Mouse (Mus musculus): Measurements from ENCODE around the gene Acot7. TPM values are rescaled to one million over a fixed set of nuclear protein-coding genes. Genes with fewer than 3 reads are reported as not detected.

The Acot7 gene
- total and polyA plus RNA-seq, 2 experiments from 2014 or later = 249 to 488 TPM

DNA sequence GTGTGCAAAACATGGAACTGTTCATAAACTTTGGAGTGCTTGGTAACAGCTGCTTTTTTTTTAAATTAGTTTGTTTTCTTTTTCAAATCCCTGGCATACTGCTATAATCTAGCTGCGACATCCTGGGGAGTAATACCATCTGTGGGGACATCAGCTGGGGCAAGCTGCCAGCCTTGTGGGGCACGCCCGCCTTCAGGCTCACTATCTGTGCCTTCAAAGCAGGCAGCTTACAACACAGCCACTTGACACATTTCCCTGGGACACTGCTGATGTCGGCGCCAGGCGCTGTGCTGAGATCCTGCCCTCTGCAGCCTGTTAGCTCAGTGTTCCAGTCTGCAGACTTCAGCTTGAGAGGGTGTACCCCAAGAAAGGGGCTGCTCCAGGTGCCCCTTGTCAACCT lies 79.1 kb downstream of the Acot7 start:
- no peaks in the 10 kb centered on the region for H3K27me3 ChIP-seq (ENCODE audit: insufficient read depth, low read length)
- H3K4me2 ChIP-seq (ENCODE audit: low read depth, low read length) = no peak overlapping the region
- H3K36me3 ChIP-seq (ENCODE audit: insufficient read depth, low read length) = peaks cover 12% of the 10 kb centered on the region; the same call in 1 of the 2 replicates
- 24% methylated on average over 6 of the region's 6 CpGs for WGBS
- H3K4me1 ChIP-seq (ENCODE audit: insufficient read depth, low read length) = no peaks in the 10 kb centered on the region; the same call in 1 of the 2 replicates
- peak; percentile 35; the same call in 1 of the 2 replicates for ATAC-seq
- peak; percentile 67 for DNase-seq (ENCODE audit: low spot score)
- no peak for TF ChIP-seq CTCF (IDR thresholded peaks at IDR 0.05; ENCODE audit: low read depth)
- H3K9me3 ChIP-seq (ENCODE audit: low read length) = no peaks in the 10 kb centered on the region
- no peak overlapping the region for H3K27ac ChIP-seq
- no peak overlapping the region for H3K9ac ChIP-seq (replicated peaks; ENCODE audit: low read length)
- no peak overlapping the region for H3K4me3 ChIP-seq (ENCODE audit: low read length)

DNA sequence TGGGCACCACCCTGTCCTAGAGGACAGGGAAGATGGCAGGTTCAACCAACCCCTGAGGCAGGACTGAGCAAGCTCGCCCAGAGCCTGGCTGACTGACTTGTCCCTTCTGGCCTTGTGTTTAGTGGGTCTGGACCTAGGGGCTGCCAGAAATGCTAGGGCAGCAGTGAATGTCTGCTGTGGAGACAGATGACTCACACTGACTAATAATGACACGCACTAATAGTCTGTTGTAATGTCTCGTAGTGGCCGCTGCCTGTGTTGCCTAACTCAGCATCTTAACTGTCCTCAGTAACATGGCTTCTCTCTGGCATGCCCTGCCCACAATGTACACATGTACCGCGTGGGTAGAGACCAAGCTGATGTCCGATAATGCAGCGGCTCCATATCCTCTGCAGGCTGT lies 82.5 kb downstream of the Acot7 start:
- no peak overlapping the region for H3K27ac ChIP-seq
- H3K4me2 ChIP-seq (ENCODE audit: low read depth, low read length) = no peak overlapping the region
- H3K4me1 ChIP-seq (ENCODE audit: insufficient read depth, low read length) = peaks cover 6% of the 10 kb centered on the region
- no peaks in the 10 kb centered on the region for H3K9me3 ChIP-seq (ENCODE audit: low read length)
- H3K36me3 ChIP-seq (ENCODE audit: insufficient read depth, low read length) = peaks cover 12% of the 10 kb centered on the region; the same call in 1 of the 2 replicates
- 90% methylated on average over 8 of the region's 8 CpGs for whole genome bisulfite sequencing
- no peak for TF ChIP-seq CTCF (IDR thresholded peaks at IDR 0.05; ENCODE audit: low read depth)
- ATAC-seq = no peak
- no peak overlapping the region for H3K4me3 ChIP-seq (ENCODE audit: low read length)
- no peak for DNase-seq (ENCODE audit: low spot score)
- no peaks in the 10 kb centered on the region for H3K27me3 ChIP-seq (ENCODE audit: insufficient read depth, low read length)
- H3K9ac ChIP-seq (replicated peaks; ENCODE audit: low read length) = no peak overlapping the region

DNA sequence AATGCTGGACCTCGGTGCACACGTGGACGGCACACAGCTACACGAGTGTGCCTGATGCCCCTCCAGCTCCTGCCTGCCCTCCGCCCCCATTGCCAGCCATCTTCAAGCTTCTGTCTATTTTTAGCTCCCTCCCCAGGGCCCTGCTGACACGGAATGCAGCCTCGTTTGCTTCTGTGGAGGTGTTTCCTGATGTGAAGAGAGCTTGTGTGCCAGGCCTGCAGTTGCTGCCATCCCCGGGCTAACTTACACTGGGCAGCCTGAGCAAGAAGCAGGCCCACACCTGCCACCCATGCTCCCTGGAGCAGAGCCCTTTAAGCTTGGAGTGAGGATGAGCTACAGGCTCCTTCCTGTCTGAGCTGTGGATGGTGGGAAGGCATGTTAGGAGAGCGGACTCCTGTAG lies 84.3 kb downstream of the Acot7 start:
- TF ChIP-seq CTCF (IDR thresholded peaks at IDR 0.05; ENCODE audit: low read depth) = no peak
- no peak for ATAC-seq
- H3K9me3 ChIP-seq (ENCODE audit: low read length) = no peaks in the 10 kb centered on the region
- 54% methylated on average over 9 of the region's 9 CpGs for WGBS
- H3K27ac ChIP-seq = peak overlapping the region; percentile 33; the same call in 1 of the 2 replicates
- DNase-seq (ENCODE audit: low spot score) = peak; percentile 53
- peaks cover 12% of the 10 kb centered on the region; the same call in 1 of the 2 replicates for H3K36me3 ChIP-seq (ENCODE audit: insufficient read depth, low read length)
- H3K4me2 ChIP-seq (ENCODE audit: low read depth, low read length) = no peak overlapping the region
- no peaks in the 10 kb centered on the region for H3K27me3 ChIP-seq (ENCODE audit: insufficient read depth, low read length)
- H3K9ac ChIP-seq (replicated peaks; ENCODE audit: low read length) = no peak overlapping the region
- H3K4me3 ChIP-seq (ENCODE audit: low read length) = no peak overlapping the region
- peaks cover 6% of the 10 kb centered on the region for H3K4me1 ChIP-seq (ENCODE audit: insufficient read depth, low read length)

DNA sequence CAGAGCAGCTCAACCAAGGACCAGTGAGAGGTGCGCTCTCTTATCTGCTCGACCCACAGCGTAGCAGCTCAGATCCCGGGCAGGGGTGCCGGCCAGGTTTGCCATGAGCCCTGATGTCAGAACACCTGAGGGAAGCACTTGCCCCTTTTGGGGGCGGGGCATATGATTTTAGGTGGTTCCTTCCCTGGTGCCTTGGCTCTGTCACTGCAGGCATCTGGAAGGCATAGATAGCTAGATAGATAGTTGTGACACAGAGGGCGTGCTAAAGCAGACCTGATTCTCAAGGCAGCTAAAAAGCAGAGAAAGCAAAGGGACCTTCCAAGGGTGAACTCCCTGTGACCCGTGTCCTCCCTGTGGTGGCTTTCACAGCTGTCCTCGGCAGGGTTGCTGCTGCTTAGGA lies 85.2 kb downstream of the Acot7 start:
- Histone ChIP-seq H3K9ac (replicated peaks; ENCODE audit: low read length) (no peak overlapping the region), H3K36me3 (ENCODE audit: insufficient read depth, low read length) (peaks cover 12% of the 10 kb centered on the region; the same call in 1 of the 2 replicates), H3K4me3 (ENCODE audit: low read length) (no peak overlapping the region), H3K27me3 (ENCODE audit: insufficient read depth, low read length) (no peaks in the 10 kb centered on the region), H3K4me1 (ENCODE audit: insufficient read depth, low read length) (peaks cover 6% of the 10 kb centered on the region), H3K27ac (no peak overlapping the region), H3K9me3 (ENCODE audit: low read length) (no peaks in the 10 kb centered on the region), H3K4me2 (ENCODE audit: low read depth, low read length) (no peak overlapping the region)
- no peak for TF ChIP-seq CTCF (IDR thresholded peaks at IDR 0.05; ENCODE audit: low read depth)
- WGBS = 68% methylated on average over 9 of the region's 9 CpGs
- DNase-seq (ENCODE audit: low spot score) = no peak
- no peak for ATAC-seq

DNA sequence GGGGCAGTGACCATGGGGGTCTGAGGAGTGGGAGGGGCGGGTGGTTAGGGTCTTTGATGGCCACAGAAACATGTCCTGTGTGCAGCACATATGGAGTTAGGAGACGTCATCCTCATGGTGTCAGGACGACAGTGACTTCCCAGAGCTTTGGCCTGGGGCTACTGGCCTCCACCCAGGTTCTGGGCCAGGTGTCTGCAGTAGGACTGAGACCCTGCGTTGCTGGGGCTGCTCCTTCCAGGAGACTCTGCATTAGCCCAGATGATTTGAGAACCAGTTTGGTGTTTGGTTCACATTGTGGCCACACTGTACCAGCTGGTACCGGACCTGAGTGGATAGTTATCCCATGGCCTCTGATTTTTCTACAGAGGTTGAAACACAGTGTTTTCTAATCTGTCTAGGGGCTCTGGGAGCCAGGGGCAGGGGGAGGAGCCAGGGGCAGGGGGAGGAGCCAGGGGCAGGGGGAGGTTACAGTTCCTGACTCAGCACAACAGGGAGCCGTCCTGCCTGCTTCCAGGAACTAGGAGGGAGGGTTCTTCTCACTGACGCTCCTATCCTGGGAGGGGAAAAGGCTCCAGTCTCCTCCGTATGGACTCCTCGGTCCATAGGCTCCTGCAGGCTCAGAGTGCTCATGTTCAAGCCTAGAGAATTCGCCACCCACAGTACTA lies 85.7 kb downstream of the Acot7 start:
- peak; percentile 50 for DNase-seq (ENCODE audit: low spot score)

DNA sequence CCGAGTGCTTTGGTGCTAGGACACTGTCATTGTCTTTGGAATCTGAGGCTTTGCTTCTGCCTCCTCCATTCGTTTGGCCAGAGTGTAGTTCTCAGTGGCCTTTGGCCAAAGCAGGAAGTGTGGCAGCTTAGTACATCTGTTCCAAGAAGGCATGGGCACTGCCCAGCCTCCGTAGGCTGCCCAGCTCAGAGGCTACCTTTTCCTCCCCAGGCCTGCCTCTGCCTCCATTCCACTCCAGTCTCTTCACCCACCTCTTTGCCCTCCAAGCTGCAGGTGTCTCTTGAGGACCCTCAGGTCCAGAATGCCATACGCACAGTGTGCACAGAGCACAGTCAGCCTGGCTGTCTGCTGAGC lies 86.2 kb downstream of the Acot7 start:
- H3K4me1 ChIP-seq (ENCODE audit: insufficient read depth, low read length) = peaks cover 6% of the 10 kb centered on the region
- H3K4me2 ChIP-seq (ENCODE audit: low read depth, low read length) = no peak overlapping the region
- no peak for DNase-seq (ENCODE audit: low spot score)
- WGBS = 39% methylated on average over 4 of the region's 4 CpGs
- H3K27ac ChIP-seq = peak overlapping the region; percentile 48; the same call in 1 of the 2 replicates
- H3K36me3 ChIP-seq (ENCODE audit: insufficient read depth, low read length) = peaks cover 12% of the 10 kb centered on the region; the same call in 1 of the 2 replicates
- no peaks in the 10 kb centered on the region for H3K9me3 ChIP-seq (ENCODE audit: low read length)
- no peak for ATAC-seq
- no peak overlapping the region for H3K4me3 ChIP-seq (ENCODE audit: low read length)
- no peaks in the 10 kb centered on the region for H3K27me3 ChIP-seq (ENCODE audit: insufficient read depth, low read length)
- no peak overlapping the region for H3K9ac ChIP-seq (replicated peaks; ENCODE audit: low read length)
- TF ChIP-seq CTCF (IDR thresholded peaks at IDR 0.05; ENCODE audit: low read depth) = no peak

More for the DNA sequence above, 85.7 kb downstream of the Acot7 start:
- H3K9ac ChIP-seq (replicated peaks; ENCODE audit: low read length) = no peak overlapping the region
- peaks cover 6% of the 10 kb centered on the region for H3K4me1 ChIP-seq (ENCODE audit: insufficient read depth, low read length)
- H3K4me3 ChIP-seq (ENCODE audit: low read length) = no peak overlapping the region
- H3K27ac ChIP-seq = peak overlapping the region; percentile 48; the same call in 1 of the 2 replicates
- H3K27me3 ChIP-seq (ENCODE audit: insufficient read depth, low read length) = no peaks in the 10 kb centered on the region
- TF ChIP-seq CTCF (IDR thresholded peaks at IDR 0.05; ENCODE audit: low read depth) = no peak
- 28% methylated on average over 10 of the region's 10 CpGs for WGBS
- H3K36me3 ChIP-seq (ENCODE audit: insufficient read depth, low read length) = peaks cover 12% of the 10 kb centered on the region; the same call in 1 of the 2 replicates
- no peak overlapping the region for H3K4me2 ChIP-seq (ENCODE audit: low read depth, low read length)
- no peak for ATAC-seq
- no peaks in the 10 kb centered on the region for H3K9me3 ChIP-seq (ENCODE audit: low read length)
